Mouse (Mus musculus) kidney, adult 2 months (tissue): ENCODE data around the gene Svs5.
"Not testable (repeated sequence)": the region's sequence is repeated elsewhere in the genome, so short reads cannot be mapped to it uniquely, and the experiment has no call there.

Experiments
- CTCF ChIP-seq: fragments of 200-500 bp; conservative IDR thresholded peaks from 2 replicates; pipeline ENCODE4 v1.5.1; 2011; ENCODE audit warnings: low read depth, mild to moderate bottlenecking, control low read depth, low read length, moderate library complexity, mixed read lengths; ENCODE audit not compliant: insufficient read depth, insufficient read length
- POLR2A ChIP-seq: fragments of 200-500 bp; IDR thresholded peaks from one replicate; pipeline ENCODE4 v1.6.1; 2011; ENCODE audit warnings: low read depth, low read length, control low read depth

DNA sequence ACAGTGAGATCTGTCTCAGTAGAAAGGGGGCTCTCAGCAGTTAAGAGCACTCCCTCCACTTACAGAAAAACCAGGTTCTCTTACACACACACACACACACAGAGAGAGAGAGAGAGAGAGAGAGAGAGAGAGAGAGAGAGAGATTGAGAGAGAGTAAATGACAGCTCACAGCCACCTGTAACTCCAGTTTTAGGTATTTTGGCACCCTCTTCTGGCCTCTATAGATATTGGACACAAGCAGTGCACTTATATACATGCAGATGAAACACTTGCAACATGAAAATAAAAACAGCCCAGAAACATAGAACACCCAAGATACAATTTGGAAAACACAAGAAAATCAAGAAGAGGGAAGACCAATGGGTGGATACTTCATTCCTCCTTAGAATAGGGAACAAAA is 15.2 kb downstream of the Svs5 start:
- not testable (repeated sequence) for TF ChIP-seq CTCF, POLR2A
